Mouse (Mus musculus) C2C12 (cell line): ENCODE results near the gene Dysf.

Experiments used
- CEBPB ChIP-seq: IDR thresholded peaks from one replicate; pipeline ENCODE4 v1.6.1; 2011; ENCODE audit warnings: low read depth, mild to moderate bottlenecking, control low read depth, moderate library complexity
- CTCF ChIP-seq: IDR thresholded peaks from one replicate; pipeline ENCODE4 v1.5.1; 2011; ENCODE audit not compliant: control insufficient read depth, insufficient read depth, insufficient read length
- MAX ChIP-seq: IDR thresholded peaks from one replicate; pipeline ENCODE4 v1.6.1; 2011; ENCODE audit warnings: mild to moderate bottlenecking, control low read depth
- USF1 ChIP-seq: IDR thresholded peaks from one replicate; pipeline ENCODE4 v1.6.1; 2011; ENCODE audit warnings: low read depth, mild to moderate bottlenecking, control low read depth, moderate library complexity

DNA sequence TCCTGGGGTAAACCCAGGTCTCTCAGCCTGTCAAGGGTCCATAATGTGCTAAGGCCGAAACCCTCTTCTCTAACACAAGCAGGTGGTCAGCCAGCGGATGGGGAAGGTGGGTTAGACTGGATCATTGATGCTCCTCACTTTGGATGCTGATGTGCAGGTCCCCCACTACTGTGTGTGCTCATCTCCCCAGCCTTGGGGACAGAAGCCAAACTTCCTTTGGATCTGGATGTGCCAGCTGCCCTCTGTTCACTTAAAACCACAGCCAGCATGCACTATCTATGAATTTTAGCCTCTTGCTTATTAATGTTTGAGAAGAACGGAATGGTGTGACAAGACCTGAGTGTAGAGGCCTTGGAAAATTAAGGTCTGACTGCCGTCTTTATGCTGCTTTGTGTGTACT lies 150.7 kb downstream of the Dysf start:
- no peak for TF ChIP-seq CTCF
- no peak for TF ChIP-seq MAX
- no peak for TF ChIP-seq CEBPB
- no peak for TF ChIP-seq USF1
